Mouse (Mus musculus) thymus, adult 2 months (tissue): Measurements from ENCODE around the gene Olfr1110.

ENCODE experiments used
- CTCF ChIP-seq: fragments of 200-500 bp; IDR thresholded peaks from 2 replicates; pipeline ENCODE4 v1.5.1; 2012; ENCODE audit warnings: mild to moderate bottlenecking, control low read depth, low read length, moderate library complexity, borderline replicate concordance; ENCODE audit not compliant: control insufficient read depth, poor library complexity, insufficient read depth; ENCODE audit errors: extremely low read depth
- POLR2A ChIP-seq: fragments of 200-500 bp; IDR thresholded peaks from 2 replicates; pipeline ENCODE4 v1.6.1; 2012; ENCODE audit warnings: mild to moderate bottlenecking, low read length, control low read depth, moderate library complexity; ENCODE audit not compliant: control insufficient read depth, poor library complexity, insufficient read depth; ENCODE audit errors: extremely low read depth

DNA sequence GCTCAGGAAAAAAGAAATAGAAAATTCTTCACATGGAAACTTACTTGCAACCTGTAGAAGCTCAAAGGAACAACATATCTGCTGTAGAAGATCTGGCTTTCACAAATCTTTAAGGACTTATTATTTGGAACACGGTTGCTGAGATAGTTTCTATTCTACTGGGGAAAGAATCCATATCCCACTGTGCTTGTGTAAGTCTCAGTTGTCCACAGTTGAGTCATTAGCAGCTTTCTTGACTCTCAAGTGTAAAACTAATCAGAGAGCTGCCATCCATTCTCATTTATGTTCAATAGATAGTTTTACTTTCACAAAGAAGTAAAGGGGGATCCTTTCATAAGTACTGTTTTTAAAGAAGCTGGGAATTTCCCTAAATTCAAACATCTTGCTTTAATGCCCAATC lies 44.2 kb downstream of the Olfr1110 start, which contains the start of gene Olfr1109:
- no peak for TF ChIP-seq CTCF
- no peak for TF ChIP-seq POLR2A
